Mouse (Mus musculus): ENCODE data around the gene Psmd1. TPM values are rescaled to one million over a fixed set of nuclear protein-coding genes. Genes with fewer than 3 reads are reported as not detected.

The Psmd1 gene
- polyA plus RNA-seq, 1 experiment from 2014 or later = 225 TPM

DNA sequence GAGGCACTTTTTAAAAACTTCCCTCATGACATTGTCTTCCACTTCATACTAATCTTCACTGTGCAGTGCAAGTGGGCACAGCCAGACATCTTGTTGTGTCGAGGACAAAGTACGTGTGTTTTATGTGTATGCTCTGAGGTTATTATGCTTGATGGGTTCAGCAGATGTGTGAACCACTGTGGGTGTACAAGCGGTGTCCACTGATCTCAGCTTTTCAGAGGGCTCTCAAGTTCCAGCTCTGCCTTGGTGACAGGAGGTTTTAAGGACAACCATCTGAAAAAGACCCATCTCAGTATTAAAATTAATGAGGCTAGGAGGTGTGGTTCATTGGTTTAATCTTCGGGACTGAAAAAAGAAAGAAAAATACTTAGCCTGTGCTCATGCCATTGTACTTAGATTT is 55.4 kb downstream of the Psmd1 start:
- Histone ChIP-seq H3K27me3 (ENCODE audit: control insufficient read depth, insufficient read depth, low read length) (no peaks in the 10 kb centered on the region), H3K27ac (ENCODE audit: low read depth, low read length) (no peak overlapping the region), H3K36me3 (ENCODE audit: control insufficient read depth, insufficient read depth, low read length) (peaks cover 3% of the 10 kb centered on the region; the same call in 1 of the 2 replicates), H3K9ac (ENCODE audit: low read length) (no peak overlapping the region), H3K4me1 (replicated peaks; ENCODE audit: control insufficient read depth, insufficient read depth, low read length) (no peaks in the 10 kb centered on the region), H3K4me3 (ENCODE audit: low read depth, low read length) (no peak overlapping the region), H3K4me2 (ENCODE audit: low read depth, low read length, severe bottlenecking) (no peak overlapping the region), H3K9me3 (ENCODE audit: control insufficient read depth, low read length) (no peaks in the 10 kb centered on the region)
- WGBS = 95% methylated on average over 4 of the region's 4 CpGs
- DNase-seq (ENCODE audit: low spot score) (no peak), ATAC-seq (replicated peaks; ENCODE audit: low FRiP score) (no peak)

DNA sequence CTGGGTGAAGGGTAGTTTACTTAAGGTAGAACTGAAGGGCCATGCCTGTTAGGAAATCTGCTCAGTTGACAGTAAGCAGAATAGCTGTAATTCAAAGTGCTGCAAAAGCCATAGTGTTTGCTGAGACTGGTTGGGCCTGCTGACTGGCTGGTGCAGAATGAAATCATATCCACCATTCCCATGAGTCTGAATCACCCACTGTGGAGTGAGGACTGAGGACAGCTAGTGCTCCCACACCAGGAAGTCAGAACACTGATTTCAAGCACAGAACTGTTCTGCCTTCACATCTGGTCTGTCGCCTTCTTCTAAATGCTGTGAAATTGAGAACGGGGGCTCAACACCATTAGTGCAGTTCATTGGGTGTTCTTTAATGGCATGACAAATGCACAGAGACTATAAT is 61.8 kb downstream of the Psmd1 start:
- H3K27ac ChIP-seq (ENCODE audit: low read depth, low read length) = no peak overlapping the region
- H3K36me3 ChIP-seq (ENCODE audit: control insufficient read depth, insufficient read depth, low read length) = no peaks in the 10 kb centered on the region; the same call in 1 of the 2 replicates
- WGBS = 94% methylated on average over 2 of the region's 2 CpGs
- H3K4me2 ChIP-seq (ENCODE audit: low read depth, low read length, severe bottlenecking) = no peak overlapping the region
- DNase-seq (ENCODE audit: low spot score) (no peak), ATAC-seq (replicated peaks; ENCODE audit: low FRiP score) (no peak)
- no peak overlapping the region for H3K9ac ChIP-seq (ENCODE audit: low read length)
- H3K9me3 ChIP-seq (ENCODE audit: control insufficient read depth, low read length) = no peaks in the 10 kb centered on the region
- H3K27me3 ChIP-seq (ENCODE audit: control insufficient read depth, insufficient read depth, low read length) = no peaks in the 10 kb centered on the region
- H3K4me3 ChIP-seq (ENCODE audit: low read depth, low read length) = no peak overlapping the region
- H3K4me1 ChIP-seq (replicated peaks; ENCODE audit: control insufficient read depth, insufficient read depth, low read length) = no peaks in the 10 kb centered on the region

DNA sequence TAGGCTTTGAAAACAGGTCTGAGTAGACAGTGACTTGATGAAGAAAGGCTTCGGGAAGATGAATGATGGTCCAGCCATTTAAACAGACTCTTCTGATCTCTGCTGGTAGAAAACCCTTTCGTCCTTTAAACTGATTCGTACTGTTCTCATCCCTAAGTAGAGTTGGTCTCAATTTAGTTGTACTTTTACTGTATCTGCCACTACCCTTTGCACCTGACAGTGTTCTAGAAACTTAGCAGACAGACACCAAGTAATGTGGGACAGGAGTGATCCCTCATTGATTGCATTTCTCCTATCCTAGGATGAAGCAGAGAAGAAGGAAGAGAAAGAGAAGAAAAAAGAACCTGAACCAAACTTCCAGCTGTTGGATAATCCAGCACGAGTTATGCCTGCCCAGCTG is 69.2 kb downstream of the Psmd1 start, which contains the start of gene Gm21972:
TSS of gene Gm21972 (plus strand) at position 301 of the 400 bp plus-strand sequence.
- DNase-seq (ENCODE audit: low spot score) (no peak), ATAC-seq (replicated peaks; ENCODE audit: low FRiP score) (no peak)
- Histone ChIP-seq H3K27me3 (ENCODE audit: control insufficient read depth, insufficient read depth, low read length) (no peaks in the 10 kb centered on the region), H3K4me2 (ENCODE audit: low read depth, low read length, severe bottlenecking) (no peak within 1 kb of the TSS), H3K4me1 (replicated peaks; ENCODE audit: control insufficient read depth, insufficient read depth, low read length) (no peaks in the 10 kb centered on the region), H3K4me3 (ENCODE audit: low read depth, low read length) (no peak within 1 kb of the TSS), H3K9ac (ENCODE audit: low read length) (no peak within 1 kb of the TSS), H3K36me3 (ENCODE audit: control insufficient read depth, insufficient read depth, low read length) (no peaks in the 10 kb centered on the region; the same call in 1 of the 2 replicates), H3K27ac (ENCODE audit: low read depth, low read length) (no peak within 1 kb of the TSS), H3K9me3 (ENCODE audit: control insufficient read depth, low read length) (no peaks in the 10 kb centered on the region)
- 89% methylated on average over 4 of the region's 4 CpGs for WGBS

DNA sequence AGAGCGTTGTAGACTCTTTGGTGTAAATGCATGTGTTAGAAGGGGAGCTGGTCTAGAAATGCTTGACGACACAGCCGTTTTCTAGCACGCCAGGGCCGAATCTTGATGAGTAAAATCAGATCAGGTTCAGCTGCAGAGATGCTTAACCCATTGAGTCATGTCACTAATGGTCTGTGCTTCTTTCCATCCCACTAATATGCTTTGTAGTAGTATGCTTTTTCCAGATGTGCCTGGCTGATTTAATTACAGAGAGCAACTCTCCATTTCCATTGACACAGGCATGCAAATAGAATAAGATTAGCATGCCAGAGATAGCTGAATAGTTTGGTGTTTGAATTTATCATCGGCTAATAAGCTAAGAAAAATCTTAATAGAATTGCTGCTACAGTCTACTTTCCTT is 71.1 kb downstream of the Psmd1 start:
- no peak for ATAC-seq (replicated peaks; ENCODE audit: low FRiP score)
- Histone ChIP-seq H3K36me3 (ENCODE audit: control insufficient read depth, insufficient read depth, low read length) (peaks cover 2% of the 10 kb centered on the region; the same call in 1 of the 2 replicates), H3K27ac (ENCODE audit: low read depth, low read length) (no peak overlapping the region), H3K4me1 (replicated peaks; ENCODE audit: control insufficient read depth, insufficient read depth, low read length) (no peaks in the 10 kb centered on the region), H3K4me2 (ENCODE audit: low read depth, low read length, severe bottlenecking) (no peak overlapping the region), H3K27me3 (ENCODE audit: control insufficient read depth, insufficient read depth, low read length) (no peaks in the 10 kb centered on the region), H3K9me3 (ENCODE audit: control insufficient read depth, low read length) (no peaks in the 10 kb centered on the region), H3K4me3 (ENCODE audit: low read depth, low read length) (no peak overlapping the region), H3K9ac (ENCODE audit: low read length) (no peak overlapping the region)
- DNase-seq (ENCODE audit: low spot score) = no peak
- WGBS = 96% methylated on average over 6 of the region's 6 CpGs

DNA sequence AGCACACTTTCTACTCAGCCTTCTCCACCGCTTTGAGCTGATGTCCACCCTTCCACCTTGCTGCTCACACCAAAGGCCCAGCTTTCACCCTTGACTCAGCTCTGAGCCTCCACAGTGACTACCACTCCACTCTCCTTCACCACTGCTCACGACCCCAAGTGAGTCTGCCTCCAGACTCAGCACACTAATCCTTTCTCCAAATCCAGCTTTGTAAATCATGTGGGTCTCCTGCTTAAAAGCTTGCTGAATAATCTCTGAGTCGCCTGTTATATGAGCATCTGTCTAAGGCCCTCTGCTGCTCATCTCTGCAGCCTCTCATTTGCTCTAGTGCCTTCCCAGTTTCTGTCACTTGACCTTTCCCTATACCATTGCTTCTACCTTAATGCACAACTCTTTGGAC is 76.9 kb downstream of the Psmd1 start:
- no peaks in the 10 kb centered on the region for H3K4me1 ChIP-seq (replicated peaks; ENCODE audit: control insufficient read depth, insufficient read depth, low read length)
- H3K9ac ChIP-seq (ENCODE audit: low read length) = no peak overlapping the region
- no peak overlapping the region for H3K4me2 ChIP-seq (ENCODE audit: low read depth, low read length, severe bottlenecking)
- H3K9me3 ChIP-seq (ENCODE audit: control insufficient read depth, low read length) = no peaks in the 10 kb centered on the region
- DNase-seq (ENCODE audit: low spot score) (no peak), ATAC-seq (replicated peaks; ENCODE audit: low FRiP score) (no peak)
- no peak overlapping the region for H3K27ac ChIP-seq (ENCODE audit: low read depth, low read length)
- H3K36me3 ChIP-seq (ENCODE audit: control insufficient read depth, insufficient read depth, low read length) = peaks cover 2% of the 10 kb centered on the region; the same call in 1 of the 2 replicates
- H3K4me3 ChIP-seq (ENCODE audit: low read depth, low read length) = no peak overlapping the region
- WGBS = 85% methylated on average over 3 of the region's 3 CpGs
- H3K27me3 ChIP-seq (ENCODE audit: control insufficient read depth, insufficient read depth, low read length) = no peaks in the 10 kb centered on the region

DNA sequence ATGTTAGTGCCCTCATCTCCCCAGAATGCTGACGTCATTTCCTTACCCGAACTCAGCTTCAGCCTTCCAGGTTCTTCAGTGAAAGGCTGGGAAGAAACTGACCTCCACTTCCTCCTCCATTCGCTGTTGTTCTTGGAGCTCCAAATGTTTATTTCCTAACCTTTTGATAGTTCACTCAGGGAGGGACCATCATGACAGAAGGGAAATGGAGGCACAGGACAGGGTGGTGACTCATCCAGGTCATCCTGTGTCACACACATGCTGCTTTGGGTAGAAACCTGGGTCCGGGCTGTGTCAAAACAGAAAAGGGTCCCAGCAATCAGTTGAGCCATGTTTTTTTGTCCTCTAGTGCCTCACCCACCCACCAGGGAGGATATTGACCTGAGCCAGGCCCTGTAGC is 79.0 kb downstream of the Psmd1 start:
- no peak overlapping the region for H3K4me3 ChIP-seq (ENCODE audit: low read depth, low read length)
- H3K36me3 ChIP-seq (ENCODE audit: control insufficient read depth, insufficient read depth, low read length) = peaks cover 2% of the 10 kb centered on the region; the same call in 1 of the 2 replicates
- ATAC-seq (replicated peaks; ENCODE audit: low FRiP score) = no peak
- WGBS = 85% methylated on average over 4 of the region's 4 CpGs
- no peak overlapping the region for H3K4me2 ChIP-seq (ENCODE audit: low read depth, low read length, severe bottlenecking)
- H3K27ac ChIP-seq (ENCODE audit: low read depth, low read length) = no peak overlapping the region
- H3K9me3 ChIP-seq (ENCODE audit: control insufficient read depth, low read length) = no peaks in the 10 kb centered on the region
- H3K9ac ChIP-seq (ENCODE audit: low read length) = no peak overlapping the region
- no peak for DNase-seq (ENCODE audit: low spot score)
- H3K4me1 ChIP-seq (replicated peaks; ENCODE audit: control insufficient read depth, insufficient read depth, low read length) = no peaks in the 10 kb centered on the region
- no peaks in the 10 kb centered on the region for H3K27me3 ChIP-seq (ENCODE audit: control insufficient read depth, insufficient read depth, low read length)

DNA sequence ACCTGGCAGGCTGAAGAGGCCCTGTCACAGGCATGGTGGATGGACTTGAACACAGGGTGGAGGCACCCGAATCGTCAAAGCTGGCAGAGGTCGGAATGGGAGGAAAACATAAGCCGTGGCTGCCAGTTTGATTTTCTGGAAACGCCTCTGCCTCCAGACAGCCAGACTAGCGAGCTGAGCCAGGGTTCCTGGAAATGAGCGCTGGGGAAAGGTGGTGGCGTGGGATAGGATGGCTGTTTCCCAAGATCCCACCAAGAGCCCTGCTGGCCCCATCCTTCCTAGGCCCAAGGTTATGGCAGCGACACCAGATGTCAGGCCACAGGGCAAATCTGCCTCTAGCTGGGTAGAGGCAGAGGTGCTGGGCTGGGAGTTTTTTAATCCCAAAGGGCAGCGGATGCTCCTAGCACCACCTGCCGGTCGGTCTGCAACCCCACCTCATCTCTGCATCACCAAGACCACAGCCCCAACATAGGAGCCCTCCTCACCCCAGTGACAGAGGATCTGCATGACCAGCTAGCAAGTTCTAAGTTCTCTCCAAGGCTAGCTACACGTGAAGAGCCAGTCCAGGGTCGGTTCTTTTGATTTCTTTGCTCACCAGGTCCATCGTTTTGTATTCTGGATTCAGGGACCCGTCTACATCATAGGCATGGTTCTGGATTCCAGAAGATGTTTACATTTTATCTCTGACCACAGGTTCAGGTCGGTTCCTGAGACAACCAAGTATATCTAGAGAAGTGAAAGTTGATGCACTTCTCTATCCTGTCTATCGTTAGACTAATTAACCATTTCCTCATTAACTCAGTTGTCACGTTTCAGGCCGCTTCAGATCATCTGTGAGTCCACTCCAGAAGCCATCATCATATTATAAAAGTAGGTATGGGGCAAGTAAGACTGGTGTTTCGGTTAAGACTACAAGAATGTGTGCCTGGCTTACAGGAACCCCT is 80.1 kb downstream of the Psmd1 start:
- no peak overlapping the region for H3K9ac ChIP-seq (ENCODE audit: low read length)
- DNase-seq (ENCODE audit: low spot score) (no peak), ATAC-seq (replicated peaks; ENCODE audit: low FRiP score) (no peak)
- no peaks in the 10 kb centered on the region for H3K4me1 ChIP-seq (replicated peaks; ENCODE audit: control insufficient read depth, insufficient read depth, low read length)
- no peaks in the 10 kb centered on the region for H3K27me3 ChIP-seq (ENCODE audit: control insufficient read depth, insufficient read depth, low read length)
- no peaks in the 10 kb centered on the region for H3K9me3 ChIP-seq (ENCODE audit: control insufficient read depth, low read length)
- H3K4me2 ChIP-seq (ENCODE audit: low read depth, low read length, severe bottlenecking) = no peak overlapping the region
- WGBS = 77% methylated on average over 21 of the region's 21 CpGs
- H3K27ac ChIP-seq (ENCODE audit: low read depth, low read length) = no peak overlapping the region
- H3K4me3 ChIP-seq (ENCODE audit: low read depth, low read length) = no peak overlapping the region
- peaks cover 1% of the 10 kb centered on the region; the same call in 1 of the 2 replicates for H3K36me3 ChIP-seq (ENCODE audit: control insufficient read depth, insufficient read depth, low read length)

DNA sequence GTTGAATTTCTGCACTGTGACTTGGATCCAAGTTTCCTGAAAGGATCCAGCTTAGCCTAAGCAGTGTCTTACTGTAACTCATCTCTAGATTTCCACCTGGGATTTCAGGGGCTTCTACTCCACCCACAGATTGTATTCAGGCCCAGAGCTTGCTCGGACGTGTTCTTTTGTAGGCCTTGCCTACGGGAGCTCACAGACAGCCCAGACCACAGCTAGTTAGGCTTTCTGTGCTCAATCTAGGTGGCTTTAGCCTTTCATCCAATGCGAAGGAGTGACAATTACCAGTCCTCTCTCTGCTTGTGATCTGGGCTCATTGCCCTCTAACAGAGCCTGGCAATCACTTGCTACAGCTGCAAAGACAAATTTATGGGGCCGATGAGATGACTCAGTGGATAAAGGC is 82.1 kb downstream of the Psmd1 start:
- 92% methylated on average over 5 of the region's 5 CpGs for WGBS
- H3K27me3 ChIP-seq (ENCODE audit: control insufficient read depth, insufficient read depth, low read length) = no peaks in the 10 kb centered on the region

DNA sequence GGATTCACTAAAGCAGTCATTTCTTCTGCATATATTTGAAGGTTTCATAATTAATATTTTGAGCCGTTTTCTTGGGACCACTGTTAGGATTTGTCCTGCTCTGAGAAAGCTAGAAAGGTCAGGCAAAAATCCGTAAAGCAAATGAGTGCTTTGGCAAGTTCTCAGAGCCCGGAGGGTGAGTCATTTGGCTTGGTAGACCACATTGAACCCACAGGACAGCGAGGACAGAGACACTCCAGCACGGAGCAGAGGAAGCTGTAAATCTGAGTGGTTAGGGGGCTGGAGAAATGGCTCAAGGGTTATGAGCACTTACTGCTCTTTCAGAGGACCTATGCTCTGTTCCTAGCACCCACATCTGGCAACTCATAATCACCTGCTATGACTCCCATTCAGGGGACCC is 83.4 kb downstream of the Psmd1 start:
- WGBS = 84% methylated on average over 5 of the region's 5 CpGs
- Histone ChIP-seq H3K4me3 (ENCODE audit: low read depth, low read length) (no peak overlapping the region), H3K4me1 (replicated peaks; ENCODE audit: control insufficient read depth, insufficient read depth, low read length) (no peaks in the 10 kb centered on the region)

More for the DNA sequence above, 82.1 kb downstream of the Psmd1 start:
- Histone ChIP-seq H3K4me3 (ENCODE audit: low read depth, low read length) (no peak overlapping the region), H3K9me3 (ENCODE audit: control insufficient read depth, low read length) (no peaks in the 10 kb centered on the region), H3K36me3 (ENCODE audit: control insufficient read depth, insufficient read depth, low read length) (no peaks in the 10 kb centered on the region), H3K9ac (ENCODE audit: low read length) (no peak overlapping the region), H3K4me2 (ENCODE audit: low read depth, low read length, severe bottlenecking) (no peak overlapping the region), H3K27ac (ENCODE audit: low read depth, low read length) (no peak overlapping the region), H3K4me1 (replicated peaks; ENCODE audit: control insufficient read depth, insufficient read depth, low read length) (no peaks in the 10 kb centered on the region)
- ATAC-seq (replicated peaks; ENCODE audit: low FRiP score) (no peak), DNase-seq (ENCODE audit: low spot score) (no peak)

More for the DNA sequence above, 83.4 kb downstream of the Psmd1 start:
- no peak overlapping the region for H3K4me2 ChIP-seq (ENCODE audit: low read depth, low read length, severe bottlenecking)
- H3K9ac ChIP-seq (ENCODE audit: low read length) = no peak overlapping the region
- no peaks in the 10 kb centered on the region for H3K9me3 ChIP-seq (ENCODE audit: control insufficient read depth, low read length)
- DNase-seq (ENCODE audit: low spot score) (no peak), ATAC-seq (replicated peaks; ENCODE audit: low FRiP score) (no peak)
- no peak overlapping the region for H3K27ac ChIP-seq (ENCODE audit: low read depth, low read length)
- H3K36me3 ChIP-seq (ENCODE audit: control insufficient read depth, insufficient read depth, low read length) = no peaks in the 10 kb centered on the region
- H3K27me3 ChIP-seq (ENCODE audit: control insufficient read depth, insufficient read depth, low read length) = no peaks in the 10 kb centered on the region
